Mouse (Mus musculus): Measurements from ENCODE around the gene Baz1a. TPM values are rescaled to one million over a fixed set of nuclear protein-coding genes. Genes with fewer than 3 reads are reported as not detected.

The Baz1a gene
- polyA plus RNA-seq (2015; fragmentation: Nextera tagmentation; extraction: Ambion mirVana), result 7.3 and 7.9 TPM in 2 replicates

DNA sequence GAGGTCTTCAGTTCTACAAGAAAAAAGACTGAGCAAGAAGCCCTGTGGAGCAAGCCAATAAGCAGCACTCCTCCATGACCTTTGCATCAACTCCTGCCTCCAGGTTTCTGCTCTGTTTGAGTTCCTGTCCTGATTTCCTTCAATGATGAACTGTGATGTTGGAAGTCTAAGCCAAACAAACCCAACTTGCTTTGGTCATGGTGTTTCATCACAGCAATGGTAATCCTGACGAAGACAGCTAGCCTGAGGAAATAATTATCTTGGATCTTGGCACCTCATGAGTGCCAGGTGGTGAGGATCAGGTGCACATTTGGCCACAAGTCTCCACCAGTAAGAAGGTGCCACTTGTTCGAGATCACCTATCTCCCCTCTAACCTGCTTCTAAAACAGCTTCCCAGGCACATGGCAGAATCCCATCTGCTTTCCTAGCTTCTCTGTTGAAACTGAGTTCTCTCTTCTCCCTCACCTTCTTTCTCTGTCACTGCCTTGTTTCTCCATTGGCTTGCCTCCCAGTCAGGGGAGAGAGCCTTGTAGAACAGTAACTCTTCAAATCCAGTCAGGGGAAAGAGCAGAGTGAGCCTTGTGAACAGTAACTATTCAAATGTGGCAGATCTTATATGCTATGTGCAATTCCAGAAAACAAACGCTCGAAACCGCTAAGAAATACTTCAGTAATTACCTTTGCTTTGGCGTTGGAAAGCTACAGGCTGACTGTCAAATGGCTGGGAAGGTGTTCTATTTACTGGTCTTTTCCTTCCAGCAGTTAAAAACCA lies at the start of gene Baz1a:
Gene Baz1a, minus strand, starts transcription at position 723 of the 773 bp plus-strand sequence.

DNA sequence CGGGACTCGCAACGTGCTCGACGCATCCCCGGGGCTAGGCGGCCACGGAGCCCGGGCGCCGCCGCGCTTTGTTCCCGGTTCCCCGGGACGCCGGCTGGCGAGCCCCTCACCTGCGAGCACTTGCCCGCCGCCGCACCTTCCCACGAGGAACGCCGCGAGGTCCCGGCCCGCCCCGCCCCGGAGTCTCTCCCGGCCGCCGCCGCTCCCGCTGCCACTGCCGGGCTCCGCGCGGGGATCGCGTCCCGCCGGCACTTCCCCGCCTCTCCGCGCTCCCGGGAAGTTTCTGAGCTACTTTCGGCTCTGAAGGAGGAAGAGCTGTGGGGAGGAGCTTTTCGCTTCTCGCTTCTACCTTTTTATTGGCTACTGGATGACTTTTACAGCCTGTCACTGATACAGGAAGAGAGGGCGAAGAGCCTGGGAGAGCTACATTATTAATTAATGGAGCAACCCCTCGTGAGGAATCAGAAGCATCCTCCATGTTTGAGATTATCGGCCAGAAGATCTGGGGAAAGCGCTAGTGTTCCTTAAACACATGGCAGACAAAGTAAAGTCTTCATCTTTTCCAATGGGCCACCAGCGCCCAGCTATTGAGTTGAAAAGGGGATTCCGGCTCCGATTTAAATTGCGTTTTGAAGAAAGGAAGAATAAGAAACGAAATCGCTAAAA lies 28.0 kb downstream of the Baz1a start, which contains the start of gene Gm20403:
Gene Gm20403, minus strand, starts transcription at position 478 of the 666 bp plus-strand sequence.

DNA sequence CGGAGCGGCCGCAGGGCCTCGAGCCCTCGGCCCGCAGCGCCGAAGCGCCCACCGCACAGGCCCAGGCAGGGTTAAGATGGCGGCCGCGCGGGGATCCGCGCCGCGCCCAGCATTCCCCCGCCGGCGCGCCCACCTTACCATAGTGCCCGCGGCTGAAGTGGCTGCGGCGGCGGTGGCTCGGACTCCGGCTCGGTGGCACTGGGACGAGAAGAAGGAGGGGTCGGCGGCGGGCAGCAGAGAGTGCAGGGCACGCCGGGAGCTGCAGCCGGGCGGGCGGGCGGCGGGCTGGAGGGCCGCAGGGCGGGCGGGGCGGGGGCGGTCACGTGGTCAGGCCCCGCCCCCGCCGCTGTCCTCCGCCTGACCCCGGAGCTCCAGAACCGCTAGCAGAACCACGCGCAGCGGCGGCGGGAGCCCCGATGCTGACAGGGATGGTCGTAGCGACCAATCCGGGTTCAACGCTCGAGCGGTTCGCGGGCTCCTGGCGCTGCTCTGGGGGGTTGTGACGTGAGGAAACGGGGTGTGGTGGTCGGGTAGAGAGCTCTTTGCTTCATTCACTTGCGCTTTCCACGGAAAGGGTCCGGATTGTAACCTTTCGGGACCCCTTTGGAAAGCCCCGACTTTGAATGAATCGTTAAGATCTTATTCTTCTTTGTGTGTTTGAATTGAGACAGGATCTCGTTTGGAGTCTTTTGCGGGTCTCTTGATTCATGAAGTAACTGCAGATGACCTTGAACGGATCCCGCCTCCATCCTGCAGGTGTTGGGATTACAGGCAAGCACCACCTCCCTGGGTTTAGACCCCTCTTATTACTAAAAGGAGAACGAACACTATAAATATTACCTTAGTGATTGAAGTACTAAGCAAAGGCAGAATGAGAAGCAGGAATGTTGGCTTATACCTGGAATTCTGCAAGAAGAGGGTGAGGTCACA lies 151.3 kb downstream of the Baz1a start, which contains the start of gene Cfl2:
Gene Cfl2, minus strand, starts transcription at position 272 of the 930 bp plus-strand sequence.

Other genes with a start within 250 kb of the Baz1a start
- gene Snx6, start 218.6 kb downstream of the Baz1a start, polyA plus RNA-seq (2015; fragmentation: Nextera tagmentation; extraction: Ambion mirVana), result 80.9 and 101 TPM in 2 replicates
- 1,135 and 1,256 TPM in 2 replicates for gene Cfl2, start 151.5 kb downstream of the Baz1a start, polyA plus RNA-seq (2015; fragmentation: Nextera tagmentation; extraction: Ambion mirVana)
- gene Gm20403, start 27.8 kb downstream of the Baz1a start, polyA plus RNA-seq (2015; fragmentation: Nextera tagmentation; extraction: Ambion mirVana), result not detected in 2 replicates
- gene 2700097O09Rik, start 65.8 kb upstream of the Baz1a start, polyA plus RNA-seq (2015; fragmentation: Nextera tagmentation; extraction: Ambion mirVana), result 11.9 and 16.5 TPM in 2 replicates
- 119 and 120 TPM in 2 replicates for gene Srp54a, start 65.9 kb upstream of the Baz1a start, polyA plus RNA-seq (2015; fragmentation: Nextera tagmentation; extraction: Ambion mirVana)
- gene Fam177a, start 110.1 kb upstream of the Baz1a start, polyA plus RNA-seq (2015; fragmentation: Nextera tagmentation; extraction: Ambion mirVana), result 17.9 and 19.0 TPM in 2 replicates
- gene Srp54b, start 140.8 kb upstream of the Baz1a start, polyA plus RNA-seq (2015; fragmentation: Nextera tagmentation; extraction: Ambion mirVana), result 35.3 and 43.7 TPM in 2 replicates
- 0.30 TPM in 1 of 2 replicates, not detected in the other for gene 1700047I17Rik2, start 185.2 kb upstream of the Baz1a start, polyA plus RNA-seq (2015; fragmentation: Nextera tagmentation; extraction: Ambion mirVana)
- gene Srp54c, start 215.8 kb upstream of the Baz1a start, polyA plus RNA-seq (2015; fragmentation: Nextera tagmentation; extraction: Ambion mirVana), result 51.8 and 59.3 TPM in 2 replicates